Mouse (Mus musculus) lung, adult 2 months (tissue): ENCODE measurements at regions not wholly inside any gene's neighbourhood (a gene's known extent, or its start where the extent isn't known, plus 50 kb on each side); places are given as distances from the start of the nearest gene placed in this dataset.

Source experiments
- DNase-seq: peaks from one replicate; pipeline ENCODE4 v3.0.0; 2022
- H3K4me1 ChIP-seq: fragments of 200-500 bp; 2 replicates; pipeline ENCODE4 v1.6.1; 2011; ENCODE audit warnings: low read length; ENCODE audit not compliant: control insufficient read depth, insufficient read depth
- H3K4me3 ChIP-seq: fragments of 200-500 bp; replicated peaks from 2 replicates; pipeline ENCODE3; 2011; ENCODE audit warnings: low read depth, mild to moderate bottlenecking, control low read depth, low read length; ENCODE audit errors: extremely low read depth
- CTCF ChIP-seq: fragments of 200-500 bp; IDR thresholded peaks from 2 replicates; pipeline ENCODE4 v1.5.1; 2011; ENCODE audit warnings: mild to moderate bottlenecking, low read length, control low read depth; ENCODE audit not compliant: insufficient read depth
- POLR2A ChIP-seq: fragments of 200-500 bp; IDR thresholded peaks from 2 replicates; pipeline ENCODE4 v1.6.1; 2011; ENCODE audit warnings: low read depth, mild to moderate bottlenecking, control low read depth, low read length, borderline replicate concordance; ENCODE audit errors: extremely low read depth
- WGBS: fragments of 180-500 bp; shearing (Covaris S2); methylation state at CpG from one replicate; pipeline ENCODE4 v1.1.7; 2018; 5-methylcytosine and 5-hydroxymethylcytosine counted together

GRCm38 (mm10) chr6:52415341-52415946, 102.1 kb downstream of the Evx1 start:
- DNase-seq, result no peak
- Histone ChIP-seq H3K4me1 (no peaks in the 10 kb centered on the region; the same call in 1 of the 2 replicates), H3K4me3 (no peak overlapping the region)
- WGBS, result 93% methylated on average over 14 of the region's 14 CpGs
- TF ChIP-seq CTCF (no peak), POLR2A (no peak)

GRCm38 (mm10) chr6:52416491-52416890, 103.2 kb downstream of the Evx1 start:
- WGBS, result 58% methylated on average over 3 of the region's 3 CpGs
- no peak overlapping the region for H3K4me3 ChIP-seq
- DNase-seq, result no peak
- TF ChIP-seq CTCF, result no peak
- no peak for TF ChIP-seq POLR2A
- H3K4me1 ChIP-seq, result no peaks in the 10 kb centered on the region; the same call in 1 of the 2 replicates

GRCm38 (mm10) chr6:52417439-52418124, 104.3 kb downstream of the Evx1 start:
- no peak for TF ChIP-seq POLR2A
- TF ChIP-seq CTCF, result no peak
- Histone ChIP-seq H3K4me1 (no peaks in the 10 kb centered on the region; the same call in 1 of the 2 replicates), H3K4me3 (no peak overlapping the region)
- WGBS, result 57% methylated on average over 10 of the region's 10 CpGs
- peak; percentile 18 for DNase-seq

GRCm38 (mm10) chr6:52418451-52419170, 105.3 kb downstream of the Evx1 start:
- 30% methylated on average over 12 of the region's 12 CpGs for WGBS
- Histone ChIP-seq H3K4me3 (no peak overlapping the region), H3K4me1 (no peaks in the 10 kb centered on the region; the same call in 1 of the 2 replicates)
- TF ChIP-seq POLR2A (no peak), CTCF (no peak)
- DNase-seq, result peak; percentile 37

- 96% methylated on average over 7 of the region's 7 CpGs for WGBS
- TF ChIP-seq POLR2A (no peak), CTCF (no peak)
Observed at GRCm38 (mm10) chr6:52420276-52420970, 107.1 kb downstream of the Evx1 start.

GRCm38 (mm10) chr6:52421771-52422170, 108.5 kb downstream of the Evx1 start:
- WGBS, result 91% methylated on average over 6 of the region's 6 CpGs
- H3K4me1 ChIP-seq, result no peaks in the 10 kb centered on the region; the same call in 1 of the 2 replicates
- TF ChIP-seq CTCF, result no peak
- no peak for TF ChIP-seq POLR2A
- no peak overlapping the region for H3K4me3 ChIP-seq
- DNase-seq, result no peak

More at GRCm38 (mm10) chr6:52420276-52420970, 107.1 kb downstream of the Evx1 start:
- DNase-seq, result no peak
- Histone ChIP-seq H3K4me1 (no peaks in the 10 kb centered on the region; the same call in 1 of the 2 replicates), H3K4me3 (no peak overlapping the region)

- H3K4me1 ChIP-seq, result no peaks in the 10 kb centered on the region; the same call in 1 of the 2 replicates
- no peak for TF ChIP-seq POLR2A
- TF ChIP-seq CTCF, result no peak
- WGBS, result 90% methylated on average over 10 of the region's 10 CpGs
- H3K4me3 ChIP-seq, result no peak overlapping the region
- DNase-seq, result no peak
Observed at GRCm38 (mm10) chr6:52422686-52423085, 109.4 kb downstream of the Evx1 start.

- no peak for DNase-seq
- 77% methylated on average over 7 of the region's 7 CpGs for WGBS
- TF ChIP-seq POLR2A (no peak), CTCF (no peak)
- H3K4me1 ChIP-seq, result no peaks in the 10 kb centered on the region; the same call in 1 of the 2 replicates
- H3K4me3 ChIP-seq, result no peak overlapping the region
Observed at GRCm38 (mm10) chr6:52423581-52424107, 110.3 kb downstream of the Evx1 start.

- DNase-seq, result no peak
- TF ChIP-seq POLR2A (no peak), CTCF (no peak)
- H3K4me3 ChIP-seq, result no peak overlapping the region
- 38% methylated on average over 5 of the region's 5 CpGs for WGBS
- no peaks in the 10 kb centered on the region; the same call in 1 of the 2 replicates for H3K4me1 ChIP-seq
Observed at GRCm38 (mm10) chr6:52424440-52424839, 111.1 kb downstream of the Evx1 start.
